Mouse (Mus musculus): ENCODE data around the gene Dpysl4.
A peak's percentile ranks its signal among the peaks of the same experiment; 100 is the strongest.

- TF ChIP-seq CTCF (IDR thresholded peaks at IDR 0.05; ENCODE audit: low read depth) (peak; percentile 54), EP300 (optimal IDR thresholded peaks at IDR 0.05) (no peak)
Measured at GRCm38 (mm10) chr7:139063406-139063805, 22.4 kb upstream of the Dpysl4 start.

Measured in stomach, postnatal 0 days (tissue).